Mouse (Mus musculus): ENCODE results near the gene Rdh9. TPM values are rescaled to one million over a fixed set of nuclear protein-coding genes. Genes with fewer than 3 reads are reported as not detected.
"Not testable (repeated sequence)": the region's sequence is repeated elsewhere in the genome, so short reads cannot be mapped to it uniquely, and the experiment has no call there.

Gene Rdh9
- total and polyA plus RNA-seq, 3 experiments: 0.04 TPM; not detected in 2

- Histone ChIP-seq H3K79me2 (ENCODE audit: control insufficient read depth, insufficient read depth, low read length, poor library complexity) (no peaks in the 10 kb centered on the region), H3K27ac (ENCODE audit: control insufficient read depth, low read depth, low read length) (no peak overlapping the region), H3K27me3 (ENCODE audit: control insufficient read depth in 1 of 2, insufficient read depth in 2 of 2, low read length in 2 of 2) (peaks cover 2 to 6% of the 10 kb centered on the region in 2 experiments; a peak in 2 of 4 replicates), H3K9ac (ENCODE audit: control insufficient read depth, low read depth, low read length, poor library complexity, severe bottlenecking) (no peak overlapping the region), H3K36me3 (ENCODE audit: control insufficient read depth in 1 of 2, insufficient read depth in 2 of 2, low read length in 2 of 2) (no peaks in the 10 kb centered on the region), H3K4me3 (ENCODE audit: control insufficient read depth in 1 of 2, insufficient read depth in 1 of 2, low read depth in 2 of 2, low read length in 2 of 2) (no peak overlapping the region), H3K9me3 (replicated peaks; ENCODE audit: insufficient read depth, low read length) (no peaks in the 10 kb centered on the region), H3K4me1 (ENCODE audit: control insufficient read depth in 1 of 2, insufficient read depth in 2 of 2, low read length in 2 of 2) (peaks cover 0 to 3% of the 10 kb centered on the region in 2 experiments; a peak in 1 of 4 replicates)
- no peak for DNase-seq (ENCODE audit: low read depth, low spot score)
- TF ChIP-seq POLR2A (IDR thresholded peaks at IDR 0.05; ENCODE audit: control insufficient read depth in 1 of 2, insufficient read depth in 1 of 2, low read depth in 1 of 2, low read length in 2 of 2, poor library complexity in 1 of 2) (no peak), MAZ (IDR thresholded peaks at IDR 0.05; ENCODE audit: low read depth, low read length) (no peak), MXI1 (IDR thresholded peaks at IDR 0.05; ENCODE audit: low read depth, low read length) (no peak), ETS1 (IDR thresholded peaks at IDR 0.05; ENCODE audit: low read depth, low read length) (no peak), SIN3A (IDR thresholded peaks at IDR 0.05; ENCODE audit: low read length) (no peak), ELF1 (IDR thresholded peaks at IDR 0.05; ENCODE audit: low read depth, low read length) (no peak), TBP (IDR thresholded peaks at IDR 0.05; ENCODE audit: low read depth, low read length) (no peak)
Measured at GRCm38 (mm10) chr10:127763914-127764680, 12.1 kb upstream of the Rdh9 start.

DNA sequence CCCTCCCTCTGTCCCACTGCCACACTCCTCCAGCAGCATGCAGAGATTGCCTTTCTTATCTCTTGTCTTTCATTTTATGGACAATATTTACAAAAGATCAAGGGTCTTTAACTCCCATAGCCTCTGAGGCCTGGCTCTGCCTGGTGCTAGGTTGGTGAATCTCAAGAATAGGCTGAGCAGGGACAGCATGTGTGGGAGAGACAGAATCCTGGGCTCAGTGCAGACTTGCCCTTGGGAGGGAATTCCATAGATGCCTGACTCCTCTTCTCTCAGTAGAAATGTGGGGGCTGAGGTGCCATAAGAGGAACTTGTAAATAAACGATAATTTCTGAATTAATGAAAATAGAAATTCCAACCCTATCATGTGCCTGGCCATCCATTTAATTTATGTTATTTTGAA, 9.6 kb upstream of the Rdh9 start:
- Histone ChIP-seq H3K4me1 (ENCODE audit: control insufficient read depth in 1 of 2, insufficient read depth in 2 of 2, low read length in 2 of 2) (no peaks in the 10 kb centered on the region), H3K27me3 (ENCODE audit: control insufficient read depth in 1 of 2, insufficient read depth in 2 of 2, low read length in 2 of 2) (peaks cover 0 to 3% of the 10 kb centered on the region in 2 experiments; a peak in 2 of 4 replicates), H3K27ac (ENCODE audit: control insufficient read depth, low read depth, low read length) (no peak overlapping the region), H3K9ac (ENCODE audit: control insufficient read depth, low read depth, low read length, poor library complexity, severe bottlenecking) (no peak overlapping the region), H3K36me3 (ENCODE audit: control insufficient read depth in 1 of 2, insufficient read depth in 2 of 2, low read length in 2 of 2) (no peaks in the 10 kb centered on the region), H3K9me3 (replicated peaks; ENCODE audit: insufficient read depth, low read length) (no peaks in the 10 kb centered on the region), H3K79me2 (ENCODE audit: control insufficient read depth, insufficient read depth, low read length, poor library complexity) (no peaks in the 10 kb centered on the region), H3K4me3 (ENCODE audit: control insufficient read depth in 1 of 2, insufficient read depth in 1 of 2, low read depth in 2 of 2, low read length in 2 of 2) (no peak overlapping the region)
- TF ChIP-seq MAFK (IDR thresholded peaks at IDR 0.05; ENCODE audit: borderline replicate concordance, low read depth, low read length) (no peak), TBP (IDR thresholded peaks at IDR 0.05; ENCODE audit: low read depth, low read length) (no peak), SIN3A (IDR thresholded peaks at IDR 0.05; ENCODE audit: low read length) (no peak), ETS1 (IDR thresholded peaks at IDR 0.05; ENCODE audit: low read depth, low read length) (no peak)
- DNase-seq (ENCODE audit: low read depth, low spot score): no peak

DNA sequence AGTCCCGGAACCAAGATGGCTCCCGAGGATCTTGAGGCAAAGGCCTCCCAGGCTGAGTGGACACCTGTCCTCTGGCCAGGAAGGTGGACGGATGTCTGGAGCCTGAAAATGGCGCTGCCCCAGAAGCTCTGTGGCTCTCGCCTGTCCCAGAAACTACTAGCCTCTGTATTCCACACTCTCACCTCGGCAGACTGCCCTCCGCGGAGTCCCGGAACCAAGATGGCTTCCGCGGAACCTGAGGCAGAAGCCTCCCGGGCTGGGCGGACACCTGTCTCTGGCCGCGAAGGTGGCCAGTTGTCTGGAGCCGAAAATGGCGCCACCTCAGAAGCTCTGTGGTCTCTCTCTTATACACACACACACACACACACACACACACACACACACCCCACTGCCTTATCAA, 6.1 kb downstream of the Rdh9 start:
- H3K4me3 ChIP-seq (ENCODE audit: control insufficient read depth in 1 of 2, insufficient read depth in 1 of 2, low read depth in 2 of 2, low read length in 2 of 2); H3K9ac ChIP-seq (ENCODE audit: control insufficient read depth, low read depth, low read length, poor library complexity, severe bottlenecking); H3K4me1 ChIP-seq (ENCODE audit: control insufficient read depth in 1 of 2, insufficient read depth in 2 of 2, low read length in 2 of 2); H3K79me2 ChIP-seq (ENCODE audit: control insufficient read depth, insufficient read depth, low read length, poor library complexity); H3K9me3 ChIP-seq (replicated peaks; ENCODE audit: insufficient read depth, low read length); H3K27me3 ChIP-seq (ENCODE audit: control insufficient read depth in 1 of 2, insufficient read depth in 2 of 2, low read length in 2 of 2); H3K36me3 ChIP-seq (ENCODE audit: control insufficient read depth in 1 of 2, insufficient read depth in 2 of 2, low read length in 2 of 2); DNase-seq (ENCODE audit: low read depth, low spot score); H3K27ac ChIP-seq (ENCODE audit: control insufficient read depth, low read depth, low read length): not testable (repeated sequence)

All from MEL (cell line).